Mouse (Mus musculus) cerebellum, adult 2 months (tissue): ENCODE data around the gene Ciao2a. TPM values are rescaled to one million over a fixed set of nuclear protein-coding genes. Genes with fewer than 3 reads are reported as not detected.

Experiments
- DNase-seq, 2 experiments: peaks; one replicate each; pipeline ENCODE4 v3.0.0; 2021
- H3K27ac ChIP-seq: fragments of 200-500 bp; 2 replicates; pipeline ENCODE4 v1.5.1; 2012; ENCODE audit warnings: low read length, control low read depth, inconsistent platforms; ENCODE audit not compliant: insufficient read depth
- H3K27me3 ChIP-seq: fragments of 200-500 bp; 2 replicates; pipeline ENCODE4 v1.6.1; 2012; ENCODE audit warnings: inconsistent platforms, mild to moderate bottlenecking, low read length, moderate library complexity; ENCODE audit not compliant: control insufficient read depth, insufficient read depth
- H3K4me1 ChIP-seq: fragments of 200-500 bp; 2 replicates; pipeline ENCODE4 v1.6.1; 2011; ENCODE audit warnings: low read length; ENCODE audit not compliant: control insufficient read depth, insufficient read depth
- H3K4me3 ChIP-seq: fragments of 200-500 bp; replicated peaks from 2 replicates; pipeline ENCODE3; 2011; ENCODE audit warnings: mild to moderate bottlenecking, low read depth, low read length, control low read depth; ENCODE audit not compliant: insufficient read depth
- CTCF ChIP-seq: fragments of 200-500 bp; IDR thresholded peaks from 2 replicates; pipeline ENCODE4 v1.5.1; 2011; ENCODE audit warnings: low read depth, mild to moderate bottlenecking, control low read depth, low read length, moderate library complexity, borderline replicate concordance; ENCODE audit not compliant: insufficient read depth
- POLR2A ChIP-seq: fragments of 200-500 bp; IDR thresholded peaks from 2 replicates; pipeline ENCODE4 v1.6.1; 2011; ENCODE audit warnings: low read length, control low read depth, borderline replicate concordance; ENCODE audit not compliant: insufficient read depth
- WGBS: fragments of 180-500 bp; shearing (Covaris S2); methylation state at CpG from one replicate; pipeline ENCODE4 v1.1.7; 2018; 5-methylcytosine and 5-hydroxymethylcytosine counted together
- polyA plus RNA-seq: library from polyadenylated mRNA; depleted of rRNA; stranded (reverse); fragments of >200 nt; gene quantifications from 2 replicates; pipeline ENCODE4 v1.2.3, GENCODE M21; 2012; rRNA removed

Ciao2a gene
- polyA plus RNA-seq, 1 experiment: 25.9 TPM

DNA sequence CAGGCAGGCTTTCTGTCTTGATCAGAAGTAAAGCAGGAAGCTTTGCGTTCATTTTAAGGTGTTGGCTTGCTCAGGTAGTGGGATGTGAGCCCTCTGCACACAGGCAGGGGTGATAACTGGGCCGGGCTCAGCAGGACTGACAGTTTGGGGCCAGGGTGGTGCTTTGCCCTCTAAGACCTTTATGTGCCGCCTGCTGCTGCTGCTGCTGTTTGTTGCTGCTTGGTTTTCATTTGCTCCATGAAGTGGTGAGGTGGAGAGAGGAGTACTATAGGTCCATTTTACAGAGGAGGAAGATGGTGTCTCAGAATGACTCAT, 56.2 kb downstream of the Ciao2a start:
- Histone ChIP-seq H3K27me3 (no peaks in the 10 kb centered on the region), H3K4me1 (0 out of 2 replicates have a peak, but pooled peaks cover 3% of the 10 kb centered on the region), H3K27ac (no peak overlapping the region), H3K4me3 (no peak overlapping the region)
- 87% methylated on average over 3 of the region's 3 CpGs for WGBS
- no peak for TF ChIP-seq POLR2A
- no peak for TF ChIP-seq CTCF
- no peak for DNase-seq

DNA sequence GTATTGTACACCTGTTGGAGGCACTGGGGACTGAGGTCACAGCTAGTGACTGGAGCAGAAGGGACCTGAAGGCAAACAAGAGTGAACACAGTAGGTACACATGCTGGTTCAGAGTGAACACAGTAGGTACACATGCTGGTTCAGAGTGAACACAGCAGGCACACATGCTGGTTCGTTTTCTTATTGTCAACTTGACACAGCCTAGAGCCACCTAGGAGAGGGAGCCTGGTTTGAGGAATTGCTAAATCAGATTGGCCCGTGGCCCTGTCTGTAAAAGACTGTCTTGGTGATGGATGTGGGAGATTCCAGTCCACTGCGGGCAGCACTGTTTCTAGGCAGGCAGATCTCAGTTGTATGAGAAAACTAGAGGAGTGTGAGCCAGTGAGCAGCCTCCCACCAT, 56.6 kb downstream of the Ciao2a start:
- Histone ChIP-seq H3K4me1 (0 out of 2 replicates have a peak, but pooled peaks cover 3% of the 10 kb centered on the region), H3K27ac (no peak overlapping the region), H3K4me3 (no peak overlapping the region), H3K27me3 (no peaks in the 10 kb centered on the region)
- DNase-seq: no peak
- TF ChIP-seq POLR2A (no peak), CTCF (no peak)
- 75% methylated on average over 3 of the region's 3 CpGs for WGBS

- H3K27me3 ChIP-seq: no peaks in the 10 kb centered on the region
- 59% methylated on average over 5 of the region's 5 CpGs for whole genome bisulfite sequencing
- no peak overlapping the region for H3K4me3 ChIP-seq
- TF ChIP-seq POLR2A (no peak), CTCF (no peak)
- DNase-seq: no peak
- 0 out of 2 replicates have a peak, but pooled peaks cover 3% of the 10 kb centered on the region for H3K4me1 ChIP-seq
- H3K27ac ChIP-seq: no peak overlapping the region
Measured at GRCm38 (mm10) chr9:66184572-66184971, 58.2 kb downstream of the Ciao2a start.

- Histone ChIP-seq H3K4me1 (0 out of 2 replicates have a peak, but pooled peaks cover 3% of the 10 kb centered on the region), H3K27ac (no peak overlapping the region), H3K4me3 (no peak overlapping the region), H3K27me3 (no peaks in the 10 kb centered on the region)
- WGBS: 50% methylated on average over 6 of the region's 6 CpGs
- DNase-seq: no peak
- TF ChIP-seq CTCF: no peak
- TF ChIP-seq POLR2A: no peak
Measured at GRCm38 (mm10) chr9:66186426-66186825, 60.0 kb downstream of the Ciao2a start.

Other genes starting within 250 kb of the Ciao2a start
- 0.13 and 0.29 TPM in 2 replicates for gene Pclaf, start 236.4 kb upstream of the Ciao2a start, polyA plus RNA-seq
- gene Trip4, start 217.8 kb upstream of the Ciao2a start, polyA plus RNA-seq: 20.4 and 24.5 TPM in 2 replicates
- gene Csnk1g1, start 217.7 kb upstream of the Ciao2a start, polyA plus RNA-seq: 21.9 and 25.4 TPM in 2 replicates
- 223 and 230 TPM in 2 replicates for gene Ppib, start 66.4 kb upstream of the Ciao2a start, polyA plus RNA-seq
- gene Snx22, start 56.9 kb upstream of the Ciao2a start, polyA plus RNA-seq: 8.8 and 9.7 TPM in 2 replicates
- 111 and 121 TPM in 2 replicates for gene Snx1, start within 50 bp of the Ciao2a start, polyA plus RNA-seq
- 3.6 and 3.8 TPM in 2 replicates for gene Dapk2, start 31.6 kb downstream of the Ciao2a start, polyA plus RNA-seq
- 62.0 and 66.8 TPM in 2 replicates for gene Herc1, start 223.8 kb downstream of the Ciao2a start, polyA plus RNA-seq